Mouse (Mus musculus) hindbrain, embryonic 14.5 days (tissue): Measurements from ENCODE around the gene Gm49776. TPM values are rescaled to one million over a fixed set of nuclear protein-coding genes. Genes with fewer than 3 reads are reported as not detected.
A peak's percentile ranks its signal among the peaks of the same experiment; 100 is the strongest.

Experiments
- ATAC-seq: fragments of 200-750 bp; cut with Nextera tagmentation; 2 replicates; pipeline ENCODE4 v1.8.0; 2017; ENCODE audit warnings: moderate number of reproducible peaks, mild to moderate bottlenecking, moderate TSS enrichment, moderate library complexity; ENCODE audit not compliant: low FRiP score
- DNase-seq: peaks from one replicate; pipeline ENCODE4 v3.0.0-alpha.2; 2015; ENCODE audit warnings: low spot score
- H3K27ac ChIP-seq: fragments of 300-500 bp; sonication (generic); 2 replicates; pipeline ENCODE4 v1.5.1; 2014; ENCODE audit warnings: mild to moderate bottlenecking, moderate library complexity
- H3K27me3 ChIP-seq: fragments of 300-500 bp; sonication (generic); 2 replicates; pipeline ENCODE4 v1.6.1; 2014; ENCODE audit warnings: mild to moderate bottlenecking, low read length, mixed read lengths; ENCODE audit not compliant: control insufficient read depth, insufficient read depth
- H3K36me3 ChIP-seq: fragments of 300-500 bp; sonication (generic); replicated peaks from 2 replicates; pipeline ENCODE4 v1.6.1; 2014; ENCODE audit not compliant: control insufficient read depth, insufficient read depth
- H3K4me1 ChIP-seq: fragments of 300-500 bp; sonication (generic); replicated peaks from 2 replicates; pipeline ENCODE4 v1.6.1; 2014; ENCODE audit warnings: antibody characterized with exemption, low read length, mixed read lengths; ENCODE audit not compliant: control insufficient read depth, insufficient read depth
- H3K4me2 ChIP-seq: fragments of 300-500 bp; sonication (generic); replicated peaks from 2 replicates; pipeline ENCODE4 v1.6.1; 2014; ENCODE audit warnings: mild to moderate bottlenecking, moderate library complexity
- H3K4me3 ChIP-seq: fragments of 300-500 bp; sonication (generic); replicated peaks from 2 replicates; pipeline ENCODE4 v1.5.1; 2014; ENCODE audit warnings: mild to moderate bottlenecking, low read length
- H3K9ac ChIP-seq: fragments of 300-500 bp; sonication (generic); 2 replicates; pipeline ENCODE4 v1.6.1; 2014
- H3K9me3 ChIP-seq: fragments of 300-500 bp; sonication (generic); 2 replicates; pipeline ENCODE4 v1.6.1; 2016; ENCODE audit warnings: low read length; ENCODE audit not compliant: control insufficient read depth
- WGBS: fragments of 180-500 bp; shearing (Covaris S2); extraction: QIAGEN DNeasy Blood & Tissue Kit; methylation state at CpG from one replicate; pipeline ENCODE4 v1.1.7; 2014; 5-methylcytosine and 5-hydroxymethylcytosine counted together
- polyA plus RNA-seq: library from polyadenylated mRNA; unstranded; fragments of >200 nt; fragmentation: Nextera tagmentation; extraction: Ambion mirVana; gene quantifications from 2 replicates; pipeline ENCODE4 v1.2.1, GENCODE M21; 2014

Gm49776 gene
- polyA plus RNA-seq, 1 experiment from 2014 or later = not detected

- 73% methylated on average over 7 of the region's 7 CpGs for WGBS
- Histone ChIP-seq H3K9ac (no peak overlapping the region), H3K4me2 (0 out of 2 replicates have a peak overlapping the region, but pooled peaks have one; percentile 82), H3K4me3 (no peak overlapping the region), H3K27ac (no peak overlapping the region), H3K9me3 (no peaks in the 10 kb centered on the region), H3K36me3 (peaks cover 48% of the 10 kb centered on the region), H3K4me1 (peaks cover 20% of the 10 kb centered on the region), H3K27me3 (no peaks in the 10 kb centered on the region)
- ATAC-seq (no peak), DNase-seq (no peak)
These were observed 21.2 kb downstream of the Gm49776 start for GRCm38 (mm10) chr16:18236676-18237501.

- H3K36me3 ChIP-seq = peaks cover 34% of the 10 kb centered on the region
- no peaks in the 10 kb centered on the region for H3K9me3 ChIP-seq
- peak overlapping the region; percentile 87 for H3K9ac ChIP-seq
- DNase-seq (peak; percentile 78), ATAC-seq (peak; percentile 83)
- peaks cover 20% of the 10 kb centered on the region for H3K4me1 ChIP-seq
- WGBS = 5% methylated on average over 19 of the region's 19 CpGs
- H3K27me3 ChIP-seq = no peaks in the 10 kb centered on the region
- peak overlapping the region; percentile 82 for H3K4me2 ChIP-seq
- H3K27ac ChIP-seq = peak overlapping the region; percentile 92
- peak overlapping the region; percentile 88 for H3K4me3 ChIP-seq
These were observed 22.6 kb downstream of the Gm49776 start for GRCm38 (mm10) chr16:18235389-18236065.

- ATAC-seq = peak; percentile 86
- no peaks in the 10 kb centered on the region for H3K27me3 ChIP-seq
- WGBS = under 1% methylated on average over 59 of the region's 79 CpGs
- H3K36me3 ChIP-seq = peaks cover 27% of the 10 kb centered on the region
- H3K4me2 ChIP-seq = peak within 1 kb of the TSS; percentile 82
- H3K4me3 ChIP-seq = peak within 1 kb of the TSS; percentile 88
- H3K9ac ChIP-seq = peak within 1 kb of the TSS; percentile 87
- DNase-seq = peak; percentile 80
- peak within 1 kb of the TSS; percentile 92 for H3K27ac ChIP-seq
- H3K9me3 ChIP-seq = no peaks in the 10 kb centered on the region
- H3K4me1 ChIP-seq = peaks cover 22% of the 10 kb centered on the region
These were observed 23.3 kb downstream of the Gm49776 start, which contains the start of gene Zdhhc8 for GRCm38 (mm10) chr16:18234671-18235388. TSS of gene Zdhhc8 (minus strand) at chr16:18235136.

GRCm38 (mm10) chr16:18233919-18234670 is 24.0 kb downstream of the Gm49776 start:
- 0 out of 2 replicates have a peak, but pooled peaks have one; percentile 1 for ATAC-seq
- peak overlapping the region; percentile 82 for H3K4me2 ChIP-seq
- H3K27me3 ChIP-seq = no peaks in the 10 kb centered on the region
- peaks cover 23% of the 10 kb centered on the region for H3K36me3 ChIP-seq
- H3K27ac ChIP-seq = peak overlapping the region; percentile 92
- no peaks in the 10 kb centered on the region for H3K9me3 ChIP-seq
- 23% methylated on average over 13 of the region's 13 CpGs for WGBS
- H3K9ac ChIP-seq = peak overlapping the region; percentile 87
- peaks cover 23% of the 10 kb centered on the region for H3K4me1 ChIP-seq
- peak overlapping the region; percentile 88 for H3K4me3 ChIP-seq
- DNase-seq = no peak

- WGBS = 62% methylated on average over 1 of the region's 1 CpGs
- no peak for ATAC-seq
- Histone ChIP-seq H3K4me2 (peak overlapping the region; percentile 82), H3K27ac (no peak overlapping the region), H3K27me3 (no peaks in the 10 kb centered on the region), H3K36me3 (peaks cover 20% of the 10 kb centered on the region), H3K4me3 (peak overlapping the region; percentile 88; the same call in 1 of the 2 replicates), H3K9ac (0 out of 2 replicates have a peak overlapping the region, but pooled peaks have one; percentile 87), H3K9me3 (no peaks in the 10 kb centered on the region), H3K4me1 (peaks cover 23% of the 10 kb centered on the region)
- no peak for DNase-seq
These were observed 24.7 kb downstream of the Gm49776 start for GRCm38 (mm10) chr16:18233451-18233850.

GRCm38 (mm10) chr16:18231451-18231850 is 26.7 kb downstream of the Gm49776 start:
- Histone ChIP-seq H3K9me3 (no peaks in the 10 kb centered on the region), H3K27ac (no peak overlapping the region), H3K9ac (no peak overlapping the region), H3K4me2 (no peak overlapping the region), H3K27me3 (no peaks in the 10 kb centered on the region), H3K36me3 (peaks cover 25% of the 10 kb centered on the region), H3K4me1 (peaks cover 23% of the 10 kb centered on the region), H3K4me3 (no peak overlapping the region)
- WGBS = 94% methylated on average over 4 of the region's 4 CpGs
- ATAC-seq (no peak), DNase-seq (no peak)

- H3K4me2 ChIP-seq = no peak overlapping the region
- ATAC-seq = no peak
- no peaks in the 10 kb centered on the region for H3K9me3 ChIP-seq
These were observed 27.1 kb downstream of the Gm49776 start for GRCm38 (mm10) chr16:18231047-18231446.

GRCm38 (mm10) chr16:18230617-18231016 is 27.5 kb downstream of the Gm49776 start:
- Histone ChIP-seq H3K9ac (no peak overlapping the region), H3K36me3 (peaks cover 33% of the 10 kb centered on the region), H3K27me3 (no peaks in the 10 kb centered on the region), H3K27ac (no peak overlapping the region), H3K4me3 (no peak overlapping the region), H3K4me2 (no peak overlapping the region), H3K4me1 (peaks cover 16% of the 10 kb centered on the region), H3K9me3 (no peaks in the 10 kb centered on the region)
- DNase-seq = no peak
- no peak for ATAC-seq
- 94% methylated on average over 6 of the region's 6 CpGs for WGBS

More at GRCm38 (mm10) chr16:18231047-18231446, 27.1 kb downstream of the Gm49776 start:
- H3K4me3 ChIP-seq = no peak overlapping the region
- peaks cover 20% of the 10 kb centered on the region for H3K4me1 ChIP-seq
- no peak for DNase-seq
- 88% methylated on average over 3 of the region's 3 CpGs for WGBS
- peaks cover 29% of the 10 kb centered on the region for H3K36me3 ChIP-seq
- H3K27me3 ChIP-seq = no peaks in the 10 kb centered on the region
- H3K27ac ChIP-seq = no peak overlapping the region
- no peak overlapping the region for H3K9ac ChIP-seq
